Mouse (Mus musculus) liver, embryonic 14.5 days (tissue): Measurements from ENCODE around the gene Ttc6. TPM values are rescaled to one million over a fixed set of nuclear protein-coding genes. Genes with fewer than 3 reads are reported as not detected.

Source experiments
- ATAC-seq: fragments of 200-750 bp; cut with Nextera tagmentation; 2 replicates; pipeline ENCODE4 v1.8.0; 2017; ENCODE audit warnings: moderate number of reproducible peaks, mild to moderate bottlenecking, moderate library complexity; ENCODE audit not compliant: insufficient read depth
- DNase-seq, 3 experiments: peaks; one replicate each; pipeline ENCODE4 v3.0.0-alpha.2; 2012 to 2013; ENCODE audit warnings: low read depth in 3 of 3, low spot score in 3 of 3
- H3K27ac ChIP-seq: fragments of 300-500 bp; sonication (generic); 2 replicates; pipeline ENCODE4 v1.5.1; 2014; ENCODE audit warnings: moderate library complexity, mild to moderate bottlenecking, control low read depth, inconsistent platforms
- H3K27me3 ChIP-seq: fragments of 300-500 bp; sonication (generic); 2 replicates; pipeline ENCODE4 v1.6.1; 2014; ENCODE audit warnings: mild to moderate bottlenecking, low read length, moderate library complexity; ENCODE audit not compliant: control insufficient read depth, insufficient read depth
- H3K36me3 ChIP-seq: fragments of 300-500 bp; sonication (generic); replicated peaks from 2 replicates; pipeline ENCODE4 v1.6.1; 2014; ENCODE audit warnings: low read depth; ENCODE audit not compliant: control insufficient read depth, insufficient read depth
- H3K4me1 ChIP-seq, 2 experiments: fragments of 200-500 bp in 1 of 2; fragments of 300-500 bp in 1 of 2; sonication (generic) in 1 of 2; replicated peaks; 2 replicates each; pipeline ENCODE4 v1.6.1; 2012 to 2014; ENCODE audit warnings: antibody characterized with exemption in 1 of 2, inconsistent platforms in 1 of 2, low read length in 1 of 2; ENCODE audit not compliant: control insufficient read depth in 2 of 2, insufficient read depth in 2 of 2
- H3K4me2 ChIP-seq: fragments of 300-500 bp; sonication (generic); 2 replicates; pipeline ENCODE4 v1.6.1; 2014; ENCODE audit warnings: low read depth, mild to moderate bottlenecking, control low read depth, moderate library complexity
- H3K4me3 ChIP-seq, 2 experiments: fragments of 200-500 bp in 1 of 2; fragments of 300-500 bp in 1 of 2; sonication (generic) in 1 of 2; 2 replicates each; pipeline ENCODE4 v1.5.1; 2012 to 2014; ENCODE audit warnings: low read depth in 2 of 2, low read length in 2 of 2, mild to moderate bottlenecking in 2 of 2, control low read depth in 1 of 2, inconsistent platforms in 1 of 2, moderate library complexity in 1 of 2; ENCODE audit not compliant: insufficient read depth in 1 of 2
- H3K9ac ChIP-seq: fragments of 300-500 bp; sonication (generic); replicated peaks from 2 replicates; pipeline ENCODE4 v1.6.1; 2014; ENCODE audit warnings: mild to moderate bottlenecking, control low read depth, moderate library complexity
- H3K9me3 ChIP-seq: fragments of 300-500 bp; sonication (generic); 2 replicates; pipeline ENCODE4 v1.6.1; 2016; ENCODE audit warnings: low read length, mixed read lengths; ENCODE audit not compliant: control insufficient read depth
- CTCF ChIP-seq: IDR thresholded peaks from 2 replicates; pipeline ENCODE4 v1.5.1; 2016; ENCODE audit warnings: antibody characterized with exemption, low read depth, control low read depth
- EP300 ChIP-seq: IDR thresholded peaks from 2 replicates; pipeline ENCODE4 v1.6.1; 2016; ENCODE audit warnings: antibody characterized with exemption, low read depth
- WGBS: fragments of 180-500 bp; shearing (Covaris S2); extraction: QIAGEN DNeasy Blood & Tissue Kit; methylation state at CpG from one replicate; pipeline ENCODE4 v1.1.7; 2014; ENCODE audit not compliant: insufficient replicate concordance; 5-methylcytosine and 5-hydroxymethylcytosine counted together
- polyA plus RNA-seq, 2 experiments: library from polyadenylated mRNA; depleted of rRNA in 1 of 2; stranded (reverse) in 1 of 2; unstranded in 1 of 2; fragments of >200 nt; fragmentation: Nextera tagmentation in 1 of 2; extraction: Ambion mirVana in 1 of 2; gene quantifications; 2 replicates each; pipeline versions ENCODE4 v1.2.1 to v1.2.3; 2012 to 2014

Gene Ttc6
- polyA plus RNA-seq, 2 experiments = 0.04 to 0.08 TPM

- 2% methylated on average over 21 of the region's 21 CpGs for whole genome bisulfite sequencing
- H3K9me3 ChIP-seq = no peaks in the 10 kb centered on the region
- H3K4me3 ChIP-seq = peak overlapping the region in 1 of 2 experiments; percentile 36; a peak in 2 of 4 replicates
- H3K27ac ChIP-seq = no peak overlapping the region
- no peak overlapping the region for H3K9ac ChIP-seq
- H3K36me3 ChIP-seq = no peaks in the 10 kb centered on the region
- no peak for TF ChIP-seq CTCF
- TF ChIP-seq EP300 = no peak
- peaks cover 81% of the 10 kb centered on the region for H3K27me3 ChIP-seq
- H3K4me1 ChIP-seq = no peaks in the 10 kb centered on the region; a peak in 1 of 4 replicates
- H3K4me2 ChIP-seq = peak overlapping the region; percentile 51
- ATAC-seq (no peak), DNase-seq (no peak)
These were observed 25.9 kb upstream of the Ttc6 start for GRCm38 (mm10) chr12:57537791-57538587.

- no peak for ATAC-seq
- no peak overlapping the region; the same call in 1 of the 2 replicates for H3K9ac ChIP-seq
- H3K4me2 ChIP-seq = peak overlapping the region; percentile 51
- no peak for TF ChIP-seq CTCF
- no peak for TF ChIP-seq EP300
- H3K36me3 ChIP-seq = no peaks in the 10 kb centered on the region
- no peak overlapping the region; the same call in 1 of the 2 replicates for H3K27ac ChIP-seq
- no peaks in the 10 kb centered on the region for H3K9me3 ChIP-seq
- peak overlapping the region; percentile 32 to 36 for H3K4me3 ChIP-seq
- no peaks in the 10 kb centered on the region; a peak in 1 of 4 replicates for H3K4me1 ChIP-seq
- H3K27me3 ChIP-seq = peaks cover 90% of the 10 kb centered on the region
- under 1% methylated on average over 63 of the region's 63 CpGs for WGBS
- DNase-seq = no peak
These were observed 25.0 kb upstream of the Ttc6 start for GRCm38 (mm10) chr12:57538588-57539550.

GRCm38 (mm10) chr12:57539551-57539985, 24.3 kb upstream of the Ttc6 start:
- Histone ChIP-seq H3K9ac (no peak overlapping the region), H3K4me1 (no peaks in the 10 kb centered on the region), H3K9me3 (no peaks in the 10 kb centered on the region), H3K36me3 (no peaks in the 10 kb centered on the region), H3K27me3 (peaks cover 91% of the 10 kb centered on the region), H3K4me3 (peak overlapping the region; percentile 8 to 36; a peak in 3 of 4 replicates), H3K4me2 (peak overlapping the region; percentile 51), H3K27ac (no peak overlapping the region)
- ATAC-seq (no peak), DNase-seq (no peak)
- TF ChIP-seq EP300 (no peak), CTCF (no peak)
- WGBS = 1% methylated on average over 10 of the region's 10 CpGs

- Histone ChIP-seq H3K9ac (no peak overlapping the region), H3K4me2 (peak overlapping the region; percentile 20; the same call in 1 of the 2 replicates), H3K4me1 (no peaks in the 10 kb centered on the region), H3K4me3 (no peak overlapping the region), H3K9me3 (no peaks in the 10 kb centered on the region), H3K27ac (no peak overlapping the region), H3K36me3 (no peaks in the 10 kb centered on the region), H3K27me3 (peaks cover 91% of the 10 kb centered on the region)
- DNase-seq (no peak), ATAC-seq (no peak)
- WGBS = 13% methylated on average over 6 of the region's 6 CpGs
- TF ChIP-seq CTCF = no peak
- TF ChIP-seq EP300 = no peak
These were observed 22.8 kb upstream of the Ttc6 start for GRCm38 (mm10) chr12:57541118-57541517.
